16 mouse cellular contexts compared by ENCODE assay signal in genomic region chr14:61715746-61716145, GRCm38 (mm10).
DNase-seq lines count a peak whose midpoint lies in the region; ATAC-seq and TF ChIP-seq lines count a peak whose summit lies in the region.
"Had no signal": no experiment of that assay in that cellular context is flagged by ENCODE, and none has a peak within 500 bp of the region (broad histone marks: within the 10 kb centered on the region; RNA-seq: fewer than 3 reads in every experiment).

No protein-coding gene starts in this region.

- ATAC-seq in lung, postnatal 0 days, result no peak
- no peak for ATAC-seq in Patski
- ATAC-seq in neural tube, embryonic 15.5 days (ENCODE audit: low FRiP score), result no peak
- ATAC-seq: inflammation-experienced regulatory T-cells, adult 6 months had no signal

- no peak overlapping the region for H3K4me3 ChIP-seq in heart, embryonic 10.5 days
- no peak overlapping the region for H3K4me3 ChIP-seq in lung, postnatal 0 days (ENCODE audit: low read depth, low read length)
- H3K4me3 ChIP-seq in neural tube, embryonic 15.5 days (replicated peaks), result no peak overlapping the region
- H3K4me3 ChIP-seq: forebrain, embryonic 12.5 days; limb, embryonic 12.5 days; lung, embryonic 15.5 days had no signal

- CTCF ChIA-PET in Patski (lab: Charles Lee), result interaction anchor here (0.6 kb wide), 1 partner anchor 28 kb away, joined by 3 read pairs; no protein-coding TSS in a partner anchor

- H3K9ac ChIP-seq in lung, postnatal 0 days (replicated peaks; ENCODE audit: low read depth), result no peak overlapping the region
- no peak overlapping the region for H3K9ac ChIP-seq in neural tube, embryonic 15.5 days (replicated peaks)
- H3K9ac ChIP-seq: forebrain, embryonic 12.5 days; limb, embryonic 12.5 days; lung, embryonic 15.5 days had no signal

- TF ChIP-seq EP300 in lung, postnatal 0 days (IDR thresholded peaks at IDR 0.05), result no peak

- POLR2A ChIA-PET in Patski (lab: Charles Lee), result no interaction called here

- DNase-seq in heart, adult 11 months, result peak; percentile 25
- no peak for DNase-seq in heart, embryonic 10.5 days (ENCODE audit: low spot score)
- DNase-seq in lung, postnatal 0 days (ENCODE audit: low spot score), result no peak
- DNase-seq in lung, postnatal 14 days, result no peak
- DNase-seq in Patski (ENCODE audit: low read depth, low spot score), result no peak
- DNase-seq in splenic B cell, adult 2 months (ENCODE audit: low read depth, low spot score), result peak; percentile 49
- DNase-seq in left cerebral cortex, adult 8-10 months (ENCODE audit: low spot score in 2 of 2), result no peak
- DNase-seq: adrenal gland, postnatal 36 days; heart, postnatal 36 days; kidney, postnatal 14 days; layer of hippocampus, postnatal 36 days had no signal

- H3K9me3 ChIP-seq in heart, embryonic 10.5 days, result peaks cover 4% of the 10 kb centered on the region; the same call in 1 of the 2 replicates
- H3K9me3 ChIP-seq in lung, postnatal 0 days (ENCODE audit: low read length), result no peaks in the 10 kb centered on the region
- no peaks in the 10 kb centered on the region for H3K9me3 ChIP-seq in neural tube, embryonic 15.5 days (replicated peaks)

- no peaks in the 10 kb centered on the region for H3K36me3 ChIP-seq in heart, embryonic 10.5 days
- no peaks in the 10 kb centered on the region for H3K36me3 ChIP-seq in lung, postnatal 0 days (ENCODE audit: insufficient read depth, low read length)
- no peaks in the 10 kb centered on the region for H3K36me3 ChIP-seq in splenic B cell, adult 2 months (ENCODE audit: control insufficient read depth, insufficient read depth, low read length, poor library complexity, severe bottlenecking)
- no peaks in the 10 kb centered on the region for H3K36me3 ChIP-seq in neural tube, embryonic 15.5 days
- H3K36me3 ChIP-seq: forebrain, embryonic 12.5 days; limb, embryonic 12.5 days; lung, embryonic 15.5 days had no signal

- TF ChIP-seq CTCF in lung, postnatal 0 days (IDR thresholded peaks at IDR 0.05), result peak; percentile 8; the same call in 1 of the 2 replicates
- peak; percentile 31 for TF ChIP-seq CTCF in Patski (IDR thresholded peaks at IDR 0.05)

- H3K4me2 ChIP-seq in lung, postnatal 0 days (replicated peaks; ENCODE audit: low read depth, low read length), result no peak overlapping the region
- H3K4me2 ChIP-seq in neural tube, embryonic 15.5 days, result no peak overlapping the region
- H3K4me2 ChIP-seq: forebrain, embryonic 12.5 days; limb, embryonic 12.5 days; lung, embryonic 15.5 days had no signal

- H3K27ac ChIP-seq in heart, embryonic 10.5 days, result no peak overlapping the region
- H3K27ac ChIP-seq in lung, postnatal 0 days (ENCODE audit: low read length), result no peak overlapping the region
- H3K27ac ChIP-seq in neural tube, embryonic 15.5 days (replicated peaks), result no peak overlapping the region
- H3K27ac ChIP-seq: forebrain, embryonic 12.5 days; limb, embryonic 12.5 days; lung, embryonic 15.5 days had no signal

- in situ Hi-C loops in Patski (cut with MboI; ENCODE audit: low pct_unique_long_range_greater_than_20kb), result no loop called here

- H3K4me1 ChIP-seq in heart, embryonic 10.5 days, result no peaks in the 10 kb centered on the region
- H3K4me1 ChIP-seq in lung, postnatal 0 days (ENCODE audit: insufficient read depth, low read depth, low read length), result no peaks in the 10 kb centered on the region
- H3K4me1 ChIP-seq in neural tube, embryonic 15.5 days, result peaks cover 8% of the 10 kb centered on the region; the same call in 1 of the 2 replicates
- H3K4me1 ChIP-seq: lung, embryonic 15.5 days had no signal

- no peaks in the 10 kb centered on the region for H3K27me3 ChIP-seq in heart, embryonic 10.5 days (ENCODE audit: insufficient read depth, poor library complexity, severe bottlenecking)
- no peaks in the 10 kb centered on the region for H3K27me3 ChIP-seq in lung, postnatal 0 days (replicated peaks; ENCODE audit: insufficient read depth, low read length)
- H3K27me3 ChIP-seq in Patski, result no peaks in the 10 kb centered on the region
- no peaks in the 10 kb centered on the region for H3K27me3 ChIP-seq in splenic B cell, adult 2 months (ENCODE audit: control insufficient read depth, insufficient read depth, low read length, poor library complexity, severe bottlenecking)
- H3K27me3 ChIP-seq in neural tube, embryonic 15.5 days (replicated peaks), result no peaks in the 10 kb centered on the region
- H3K27me3 ChIP-seq: forebrain, embryonic 12.5 days; limb, embryonic 12.5 days; lung, embryonic 15.5 days had no signal

- WGBS in heart, embryonic 10.5 days, result 90% methylated on average over 4 of the region's 4 CpGs
- 84% methylated on average over 4 of the region's 4 CpGs for WGBS in lung, postnatal 0 days
- WGBS in neural tube, embryonic 15.5 days, result 97% methylated on average over 4 of the region's 4 CpGs

Comparison
In these comparisons a context has a peak if more than half of its experiments do, and no peak if none do; other contexts are left out.
1. DNase-seq: peak in heart, adult 11 months (single experiment) and splenic B cell, adult 2 months (single experiment); none in heart, embryonic 10.5 days (single experiment), lung, postnatal 0 days (single experiment), lung, postnatal 14 days (single experiment), Patski (single experiment) and left cerebral cortex, adult 8-10 months (0 of 2).